Mouse (Mus musculus) cerebellum, postnatal 25 days (tissue): ENCODE data around the gene Csrnp1.
"Not testable (repeated sequence)": the region's sequence is repeated elsewhere in the genome, so short reads cannot be mapped to it uniquely, and the experiment has no call there.

Experiments
- DNase-seq, 2 experiments: peaks; one replicate each; pipeline ENCODE4 v3.0.0; 2021; ENCODE audit warnings: mixed read lengths in 2 of 2

Csrnp1 gene

DNA sequence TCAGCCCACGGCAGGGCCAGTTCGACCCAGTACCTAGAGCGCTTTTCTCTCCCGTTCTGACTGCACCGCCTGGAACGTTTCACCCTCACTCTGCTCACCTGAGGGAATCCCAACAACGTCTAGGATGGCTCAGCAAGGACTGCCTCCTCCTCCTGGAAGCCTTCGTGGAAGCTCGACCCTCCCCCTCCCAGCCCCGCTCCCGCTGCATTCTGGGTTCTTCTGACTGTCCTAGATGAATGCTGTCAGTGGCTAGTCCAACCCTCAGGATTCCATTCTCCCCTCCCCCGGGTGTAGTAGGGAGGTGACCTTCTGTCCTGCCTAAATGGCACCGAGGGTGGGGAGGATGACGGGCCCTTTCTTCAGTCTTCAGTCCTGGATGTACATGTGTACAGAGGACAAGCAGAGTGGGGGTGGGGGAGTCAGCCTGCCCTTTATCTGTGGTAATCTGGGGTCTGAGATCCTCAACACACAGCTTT lies at the start of gene Csrnp1:
Csrnp1 (minus strand) TSS at position 123 of the 476 bp plus-strand sequence.
- no peak for DNase-seq

GRCm38 (mm10) chr9:120032710-120033109 lies 48.3 kb upstream of the Csrnp1 start:
- no peak for DNase-seq

DNA sequence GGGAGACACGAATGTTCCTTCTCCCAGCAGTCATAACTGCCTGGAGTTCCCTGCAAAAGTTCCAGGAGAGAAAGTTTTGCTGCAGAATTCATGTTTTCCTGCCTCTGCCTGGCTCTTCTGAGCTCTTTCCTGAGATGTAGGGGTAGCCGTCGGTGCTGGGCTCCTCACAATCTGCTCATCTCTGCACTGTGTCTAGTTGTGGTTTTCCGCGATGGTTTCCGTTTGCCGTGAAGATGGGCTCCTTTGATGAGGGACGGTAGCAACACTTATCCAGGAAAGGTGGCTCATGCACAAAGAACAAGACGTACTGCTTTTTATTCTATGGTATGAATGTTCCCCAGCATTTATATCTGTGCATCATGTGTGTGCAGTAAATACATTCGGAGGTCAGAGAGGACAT lies 46.0 kb upstream of the Csrnp1 start:
- no peak for DNase-seq

- no peak for DNase-seq
Observed at GRCm38 (mm10) chr9:120029880-120030279, 45.4 kb upstream of the Csrnp1 start.

DNA sequence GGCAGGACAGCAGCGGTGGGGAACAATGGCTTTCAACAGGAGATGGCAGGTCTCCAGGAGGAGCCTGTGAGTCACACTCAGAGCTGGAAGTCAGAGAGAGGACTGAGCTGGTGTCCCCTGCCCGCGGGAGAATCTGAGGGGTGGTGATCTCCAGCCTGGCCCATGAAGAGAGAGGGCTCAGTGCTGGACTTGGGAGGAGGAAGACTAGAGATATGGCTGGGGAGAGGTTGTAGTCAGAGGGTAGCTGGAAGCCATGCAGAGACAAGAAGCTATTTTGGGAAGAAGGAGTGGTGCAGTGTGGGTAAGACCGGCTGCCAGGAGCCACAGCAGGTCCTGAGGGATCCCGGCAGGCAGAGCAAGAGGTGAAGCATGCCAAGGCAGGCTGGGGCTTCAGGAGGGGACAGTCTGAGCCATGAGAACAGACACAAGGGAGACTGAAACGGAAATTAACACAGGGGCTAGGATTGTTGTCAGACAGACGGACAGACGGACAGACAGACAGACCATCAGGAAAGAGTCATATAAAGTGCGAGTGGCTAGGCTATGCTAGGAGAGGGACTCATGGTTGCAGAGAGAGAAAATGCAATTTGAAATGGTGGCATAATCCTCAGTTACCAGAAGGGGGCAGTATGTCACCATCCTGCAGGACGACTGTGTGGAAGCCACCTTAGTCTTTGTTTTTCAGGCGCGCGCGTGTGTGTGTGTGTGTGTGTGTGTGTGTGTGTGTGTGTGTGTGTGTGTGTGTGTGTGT lies 43.1 kb upstream of the Csrnp1 start:
- DNase-seq = peak; percentile 81

DNA sequence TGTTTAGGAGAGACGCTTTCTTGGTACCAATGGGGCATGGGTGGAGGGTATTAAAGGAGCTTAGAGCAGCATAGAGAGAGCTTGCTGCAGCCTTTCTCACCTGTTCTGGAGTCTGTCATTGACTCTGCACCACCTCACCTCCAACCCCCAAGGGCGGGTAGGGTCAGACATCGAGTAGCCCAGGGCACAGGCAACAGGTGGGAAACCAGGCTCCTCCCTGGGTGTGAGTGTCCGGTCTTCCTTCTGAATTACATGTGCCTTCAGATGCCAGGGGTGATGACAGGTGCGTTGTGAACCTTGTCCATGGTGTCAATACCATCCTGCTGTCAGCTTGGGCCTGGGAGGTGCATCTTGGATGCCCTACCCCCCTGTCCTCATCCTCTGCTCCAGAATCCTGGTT lies 40.2 kb upstream of the Csrnp1 start:
- DNase-seq = peak in 1 of 2 experiments; percentile 48

- peak; percentile 96 to 97 for DNase-seq
Observed at GRCm38 (mm10) chr9:120024171-120024570, 39.7 kb upstream of the Csrnp1 start.

DNA sequence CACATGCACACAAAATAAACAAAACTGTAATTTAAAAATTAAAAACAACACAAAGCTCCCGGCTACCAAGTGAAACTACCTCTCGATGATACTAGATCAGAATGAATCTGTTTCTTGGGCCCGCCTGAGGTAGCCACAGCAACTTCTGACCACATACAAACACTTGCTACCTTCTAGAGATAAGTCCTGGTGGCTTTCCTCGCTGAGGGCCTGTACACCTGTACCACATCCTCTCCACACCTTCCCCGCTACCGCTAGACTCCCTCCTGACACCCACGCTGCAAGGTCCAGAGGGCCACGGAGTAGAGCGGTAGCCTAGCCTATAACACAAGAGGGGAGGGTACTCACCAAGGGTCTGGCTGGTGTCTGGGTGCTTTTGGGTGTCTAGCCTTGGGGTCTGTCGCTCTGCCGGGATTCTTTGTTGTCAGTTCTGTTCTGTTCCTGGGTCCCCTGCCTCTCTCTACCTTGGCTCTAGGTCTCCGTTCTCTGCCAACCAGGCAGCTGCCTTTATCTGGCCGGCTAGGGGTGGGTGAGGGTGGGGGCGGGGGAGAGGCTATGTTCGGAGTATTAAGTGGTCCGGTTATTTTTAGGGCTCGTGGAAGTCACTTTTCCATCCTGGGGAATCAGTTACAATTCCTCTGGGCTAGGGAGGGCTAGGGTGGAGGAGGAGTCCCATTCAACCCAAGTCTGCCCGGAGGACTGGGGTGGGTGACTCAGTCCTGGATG lies 38.8 kb upstream of the Csrnp1 start, which contains the start of gene Xirp1:
Xirp1 (minus strand) TSS at position 513 of the 726 bp plus-strand sequence.
- peak in 1 of 2 experiments; percentile 13 for DNase-seq

GRCm38 (mm10) chr9:120021164-120021563 lies 36.7 kb upstream of the Csrnp1 start:
- no peak for DNase-seq

- DNase-seq = peak; percentile 80 to 88
Observed at GRCm38 (mm10) chr9:120020285-120020890, 35.9 kb upstream of the Csrnp1 start.

GRCm38 (mm10) chr9:120016956-120017355 lies 32.5 kb upstream of the Csrnp1 start:
- DNase-seq = no peak

- DNase-seq = no peak
Observed at GRCm38 (mm10) chr9:120014828-120015227, 30.4 kb upstream of the Csrnp1 start.

- DNase-seq = no peak
Observed at GRCm38 (mm10) chr9:120013251-120013820, 28.9 kb upstream of the Csrnp1 start.

DNA sequence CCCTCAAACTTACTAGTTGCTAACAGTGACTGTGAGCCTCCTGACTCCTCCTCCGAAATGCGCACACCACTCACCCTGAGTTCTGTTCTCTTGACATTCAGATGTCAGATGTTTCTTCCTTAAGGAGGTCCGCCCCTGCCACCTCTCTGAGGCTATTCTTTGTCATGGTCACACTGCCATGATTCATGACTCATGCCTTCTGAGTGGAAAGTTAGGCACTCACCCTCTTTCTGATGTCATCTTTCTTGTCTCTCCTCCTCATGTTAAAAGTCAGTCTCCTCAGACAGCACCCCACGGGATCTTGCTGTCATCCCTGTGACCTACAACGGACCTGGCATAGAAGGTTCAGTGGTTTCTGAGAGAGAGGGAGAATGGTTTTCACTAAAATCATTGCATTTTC lies 28.3 kb upstream of the Csrnp1 start:
- DNase-seq = no peak

DNA sequence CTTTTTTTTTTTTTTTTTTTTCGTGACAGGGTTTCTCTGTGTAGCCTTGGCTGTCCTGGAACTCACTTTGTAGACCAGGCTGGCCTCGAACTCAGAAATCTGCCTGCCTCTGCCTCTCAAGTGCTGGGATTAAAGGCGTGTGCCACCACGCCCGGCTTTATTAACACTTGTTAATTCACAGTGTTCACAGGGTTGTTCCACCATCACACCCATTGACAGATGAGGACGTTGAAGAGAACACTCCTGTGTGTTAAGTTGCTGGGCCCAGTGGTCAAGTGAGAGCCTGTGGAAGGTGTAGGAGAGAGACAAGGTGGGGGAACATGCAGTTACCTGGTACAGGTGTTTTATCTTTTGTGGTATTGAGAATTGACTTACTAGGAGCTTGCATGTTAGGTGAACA lies 27.7 kb upstream of the Csrnp1 start:
- DNase-seq = not testable (repeated sequence)

DNA sequence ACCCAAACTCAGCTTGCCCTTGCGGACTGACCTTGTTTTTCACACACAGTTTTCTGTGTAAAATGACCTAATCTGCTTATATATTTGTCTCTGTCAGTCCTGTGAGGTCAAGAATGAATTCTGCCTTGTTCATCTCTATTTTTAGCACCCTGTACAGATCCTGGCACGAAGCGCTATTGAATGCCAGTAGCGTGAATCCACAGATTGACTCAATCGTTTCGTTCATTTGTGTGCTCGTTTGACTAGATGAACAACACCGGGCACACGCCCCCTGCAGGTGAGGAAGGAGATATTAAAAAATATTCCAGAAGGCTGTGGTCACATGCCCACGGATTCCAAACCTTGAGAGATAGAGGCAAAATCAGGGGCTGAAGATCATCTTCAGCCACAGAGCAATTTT lies 27.1 kb upstream of the Csrnp1 start:
- peak; percentile 80 to 89 for DNase-seq

DNA sequence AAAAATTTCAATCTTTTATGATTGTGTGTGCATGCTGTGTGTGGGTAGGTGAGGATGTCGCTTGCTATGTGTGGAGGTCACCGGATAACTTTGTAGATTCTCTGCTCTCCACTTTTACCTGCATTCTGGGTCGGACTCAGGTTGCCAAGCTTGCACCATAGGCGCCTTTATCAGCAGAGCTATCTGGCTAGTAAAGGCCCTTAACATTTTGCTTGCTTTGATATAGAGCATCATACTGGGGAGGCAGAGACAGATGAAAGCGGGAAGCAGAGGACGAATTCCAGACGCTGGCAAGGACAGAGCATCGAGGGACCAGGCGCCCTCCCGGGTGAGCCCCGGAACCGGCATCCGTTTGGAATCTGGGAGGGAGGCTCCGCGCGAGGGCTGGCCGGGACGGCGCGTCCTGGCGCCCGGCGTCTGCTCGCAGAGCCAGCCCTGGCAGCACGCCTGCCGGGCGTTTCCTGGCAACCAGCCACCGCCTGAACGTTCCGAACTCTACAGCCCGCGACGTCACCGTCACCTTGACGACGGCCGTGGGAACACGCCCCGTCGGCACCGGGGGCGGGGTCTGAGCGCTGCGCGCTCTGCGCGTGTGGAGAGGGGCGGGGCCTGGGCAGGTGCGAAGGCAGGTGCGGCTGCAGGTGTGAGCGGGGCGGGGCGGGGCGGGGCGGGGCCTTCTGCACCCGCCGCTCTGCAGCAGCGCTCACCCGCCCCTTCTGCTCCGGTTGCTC lies 26.5 kb upstream of the Csrnp1 start:
- peak; percentile 99 to 100 for DNase-seq

GRCm38 (mm10) chr9:120009871-120010270 lies 25.4 kb upstream of the Csrnp1 start:
- DNase-seq = no peak

DNA sequence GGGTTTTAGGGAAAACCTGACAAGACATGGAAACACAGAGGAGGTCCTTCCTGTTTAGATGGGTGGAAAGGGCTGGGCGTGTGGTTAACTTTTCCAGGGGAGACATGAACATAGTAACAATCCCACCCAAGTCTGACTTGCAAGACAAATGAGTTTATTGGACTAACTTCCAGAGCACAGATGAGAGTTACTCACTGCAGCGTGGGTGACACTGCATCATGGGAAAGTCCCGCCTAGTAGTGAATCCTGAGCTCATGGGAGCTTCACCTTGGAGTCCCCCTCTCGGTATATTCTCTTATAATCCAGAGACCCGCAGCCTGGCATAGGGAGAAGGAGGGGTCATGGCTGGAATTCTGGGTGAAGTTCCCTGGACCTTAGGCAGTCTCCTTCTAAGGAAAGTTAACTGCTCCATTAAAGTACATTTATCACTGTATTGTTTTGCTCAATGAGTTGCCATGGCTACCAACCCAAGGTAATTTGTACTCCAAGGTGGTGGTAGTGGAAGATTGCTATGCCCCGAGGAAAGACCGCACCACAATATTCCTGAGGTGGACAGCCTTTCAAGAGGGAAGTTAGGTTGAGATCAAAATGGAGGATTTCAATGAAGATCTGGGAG lies 24.9 kb upstream of the Csrnp1 start:
- no peak for DNase-seq

GRCm38 (mm10) chr9:120007833-120008232 lies 23.4 kb upstream of the Csrnp1 start:
- no peak for DNase-seq

DNA sequence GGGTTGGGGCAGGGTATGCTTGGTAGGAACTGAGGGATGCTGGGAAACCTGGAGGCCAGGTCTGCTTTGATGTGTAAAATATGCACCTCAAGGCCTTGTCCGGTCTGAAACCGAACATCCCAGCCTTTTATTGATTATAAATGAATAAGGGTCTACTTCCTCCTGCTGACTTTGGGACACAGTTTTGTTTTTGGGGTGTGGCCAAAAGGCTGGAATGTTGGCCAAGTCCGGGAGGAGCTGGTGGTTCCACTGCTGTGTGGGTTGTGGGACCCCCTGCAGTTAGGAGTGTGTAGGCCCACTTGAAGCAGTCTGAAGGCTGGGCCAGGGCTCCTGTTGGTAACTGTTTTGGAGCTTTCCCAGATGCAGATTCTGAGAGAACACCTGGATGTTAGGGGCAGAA lies 21.5 kb upstream of the Csrnp1 start:
- DNase-seq = no peak

GRCm38 (mm10) chr9:120002893-120003292 lies 18.4 kb upstream of the Csrnp1 start:
- DNase-seq = no peak
